Mouse (Mus musculus): ENCODE data around the gene Rnls. TPM values are rescaled to one million over a fixed set of nuclear protein-coding genes. Genes with fewer than 3 reads are reported as not detected.

Gene Rnls
- polyA plus RNA-seq, 1 experiment from 2014 or later, result 4.7 TPM

DNA sequence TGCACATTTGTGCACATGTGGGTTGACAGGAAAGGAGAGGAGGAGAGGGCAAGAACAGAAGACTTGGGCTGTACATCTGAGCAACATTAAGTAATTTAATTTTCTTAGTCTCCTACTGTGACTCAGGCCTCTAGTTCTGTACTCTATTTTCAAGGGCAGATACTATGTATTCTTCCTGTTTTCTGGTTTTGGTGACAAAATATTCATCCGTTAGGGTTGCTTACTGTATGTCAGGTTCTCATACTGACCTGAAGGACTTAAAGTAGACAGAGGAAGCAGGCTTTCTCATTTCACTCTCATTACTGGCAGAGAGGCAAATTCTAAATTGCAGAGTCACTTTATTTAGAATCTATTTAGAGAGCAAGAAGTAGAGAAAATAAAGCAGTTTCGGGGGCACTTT is 186.7 kb downstream of the Rnls start:
- Histone ChIP-seq H3K4me2 (ENCODE audit: low read depth, low read length) (no peak overlapping the region), H3K27ac (replicated peaks; ENCODE audit: low read depth, low read length) (no peak overlapping the region), H3K27me3 (ENCODE audit: control insufficient read depth, insufficient read depth, low read length) (no peaks in the 10 kb centered on the region), H3K9ac (replicated peaks; ENCODE audit: low read length) (no peak overlapping the region), H3K9me3 (replicated peaks; ENCODE audit: control insufficient read depth, low read length) (no peaks in the 10 kb centered on the region), H3K36me3 (replicated peaks; ENCODE audit: control insufficient read depth, insufficient read depth, low read depth, low read length) (no peaks in the 10 kb centered on the region), H3K4me1 (ENCODE audit: control insufficient read depth, insufficient read depth, low read length) (no peaks in the 10 kb centered on the region), H3K4me3 (ENCODE audit: low read depth, low read length) (no peak overlapping the region)
- no peak for ATAC-seq (replicated peaks; ENCODE audit: insufficient number of reproducible peaks, low FRiP score, low TSS enrichment, low read depth)
- WGBS, result 79% methylated on average over 2 of the region's 2 CpGs
- no peak for DNase-seq (ENCODE audit: low spot score)

DNA sequence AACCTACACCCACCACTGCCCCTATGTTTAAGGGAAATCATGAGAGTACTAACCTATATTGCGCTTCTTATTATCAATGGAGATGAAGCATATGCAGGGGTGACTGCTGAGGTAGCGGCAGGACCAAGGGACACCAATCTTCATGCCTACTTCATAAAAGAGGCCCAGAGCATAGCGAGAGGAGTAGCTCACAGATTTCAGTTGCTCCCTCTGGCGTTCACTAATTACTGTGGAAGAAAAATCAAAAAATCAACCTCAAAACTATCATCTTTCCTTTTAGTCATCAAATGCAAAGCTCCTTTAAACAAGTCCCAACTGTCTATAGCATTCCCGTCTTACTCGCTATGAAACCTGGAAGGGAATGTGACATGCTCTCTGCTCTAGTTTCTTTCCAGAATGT is 189.7 kb downstream of the Rnls start:
- H3K9me3 ChIP-seq (replicated peaks; ENCODE audit: control insufficient read depth, low read length), result no peaks in the 10 kb centered on the region
- 79% methylated on average over 6 of the region's 6 CpGs for WGBS
- no peak for ATAC-seq (replicated peaks; ENCODE audit: insufficient number of reproducible peaks, low FRiP score, low TSS enrichment, low read depth)

DNA sequence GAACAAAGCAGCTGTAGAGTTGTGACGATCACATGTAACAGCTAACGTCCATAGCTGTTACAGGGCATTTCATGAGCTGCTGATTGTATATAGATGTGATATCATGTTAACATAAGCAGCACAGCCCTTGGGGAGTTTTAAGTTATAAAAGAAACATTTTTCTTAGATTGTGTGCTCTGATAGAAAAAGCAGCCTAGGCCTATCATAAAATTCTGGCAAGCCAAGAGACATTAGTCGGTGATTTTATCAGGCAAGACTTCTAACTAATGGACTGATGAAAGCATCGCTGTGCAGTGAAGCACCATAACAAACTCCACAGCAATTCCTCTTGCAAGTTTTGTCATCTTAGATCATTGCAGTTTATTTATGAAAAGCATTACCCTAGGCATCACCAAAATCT is 190.9 kb downstream of the Rnls start:
- no peak for ATAC-seq (replicated peaks; ENCODE audit: insufficient number of reproducible peaks, low FRiP score, low TSS enrichment, low read depth)
- no peaks in the 10 kb centered on the region for H3K27me3 ChIP-seq (ENCODE audit: control insufficient read depth, insufficient read depth, low read length)
- H3K4me2 ChIP-seq (ENCODE audit: low read depth, low read length), result no peak overlapping the region
- H3K9me3 ChIP-seq (replicated peaks; ENCODE audit: control insufficient read depth, low read length), result no peaks in the 10 kb centered on the region
- 62% methylated on average over 4 of the region's 4 CpGs for WGBS
- no peak overlapping the region for H3K4me3 ChIP-seq (ENCODE audit: low read depth, low read length)
- no peaks in the 10 kb centered on the region for H3K4me1 ChIP-seq (ENCODE audit: control insufficient read depth, insufficient read depth, low read length)
- H3K36me3 ChIP-seq (replicated peaks; ENCODE audit: control insufficient read depth, insufficient read depth, low read depth, low read length), result no peaks in the 10 kb centered on the region
- no peak overlapping the region for H3K27ac ChIP-seq (replicated peaks; ENCODE audit: low read depth, low read length)
- DNase-seq (ENCODE audit: low spot score), result no peak
- H3K9ac ChIP-seq (replicated peaks; ENCODE audit: low read length), result no peak overlapping the region

More for the DNA sequence above, 189.7 kb downstream of the Rnls start:
- Histone ChIP-seq H3K4me2 (ENCODE audit: low read depth, low read length) (no peak overlapping the region), H3K36me3 (replicated peaks; ENCODE audit: control insufficient read depth, insufficient read depth, low read depth, low read length) (no peaks in the 10 kb centered on the region), H3K27ac (replicated peaks; ENCODE audit: low read depth, low read length) (no peak overlapping the region), H3K27me3 (ENCODE audit: control insufficient read depth, insufficient read depth, low read length) (no peaks in the 10 kb centered on the region), H3K9ac (replicated peaks; ENCODE audit: low read length) (no peak overlapping the region), H3K4me3 (ENCODE audit: low read depth, low read length) (no peak overlapping the region), H3K4me1 (ENCODE audit: control insufficient read depth, insufficient read depth, low read length) (no peaks in the 10 kb centered on the region)
- DNase-seq (ENCODE audit: low spot score), result no peak

DNA sequence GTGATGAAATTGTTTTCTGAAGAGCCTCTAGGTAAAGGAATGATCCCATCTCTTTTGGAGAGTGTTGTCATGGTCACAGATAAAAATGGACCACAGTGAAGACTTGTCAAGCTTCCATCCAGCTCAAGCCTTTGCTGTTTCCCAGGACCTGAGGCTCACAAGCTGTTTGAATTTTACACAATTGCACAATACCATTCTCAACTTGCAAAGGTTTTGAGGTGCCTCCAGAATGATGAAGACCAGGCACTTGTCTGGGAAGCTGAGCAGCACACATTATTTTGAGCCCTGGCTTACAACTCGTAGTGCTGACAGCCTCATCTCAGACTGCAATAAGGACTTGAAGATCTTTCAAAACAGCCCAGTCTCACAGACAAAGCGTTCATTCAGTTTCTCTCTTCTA is 200.0 kb downstream of the Rnls start:
- Histone ChIP-seq H3K27ac (replicated peaks; ENCODE audit: low read depth, low read length) (no peak overlapping the region), H3K36me3 (replicated peaks; ENCODE audit: control insufficient read depth, insufficient read depth, low read depth, low read length) (no peaks in the 10 kb centered on the region), H3K9me3 (replicated peaks; ENCODE audit: control insufficient read depth, low read length) (no peaks in the 10 kb centered on the region), H3K4me1 (ENCODE audit: control insufficient read depth, insufficient read depth, low read length) (no peaks in the 10 kb centered on the region), H3K27me3 (ENCODE audit: control insufficient read depth, insufficient read depth, low read length) (no peaks in the 10 kb centered on the region), H3K4me3 (ENCODE audit: low read depth, low read length) (no peak overlapping the region), H3K9ac (replicated peaks; ENCODE audit: low read length) (no peak overlapping the region), H3K4me2 (ENCODE audit: low read depth, low read length) (no peak overlapping the region)
- ATAC-seq (replicated peaks; ENCODE audit: insufficient number of reproducible peaks, low FRiP score, low TSS enrichment, low read depth) (no peak), DNase-seq (ENCODE audit: low spot score) (no peak)
- WGBS, result 57% methylated on average over 2 of the region's 2 CpGs

DNA sequence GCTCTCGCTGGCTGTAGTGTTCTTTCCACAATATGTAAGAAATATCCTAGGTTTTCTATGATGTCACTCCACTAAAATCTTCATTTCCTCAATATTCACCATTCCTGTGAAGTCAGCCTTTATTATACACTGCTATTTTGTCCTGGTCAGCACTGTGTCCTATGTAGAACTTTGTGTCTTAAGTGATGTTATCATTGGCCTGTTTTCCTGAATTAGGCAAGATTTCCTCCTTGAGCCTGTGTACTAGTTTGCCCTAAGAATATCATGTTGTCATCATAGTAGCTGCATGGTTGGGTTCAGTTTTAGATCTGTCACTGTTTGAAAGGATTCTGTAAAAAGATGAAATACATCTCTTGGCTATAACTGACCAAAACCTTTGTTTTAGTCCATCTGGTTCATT is 203.3 kb downstream of the Rnls start:
- no peaks in the 10 kb centered on the region for H3K36me3 ChIP-seq (replicated peaks; ENCODE audit: control insufficient read depth, insufficient read depth, low read depth, low read length)
- no peaks in the 10 kb centered on the region for H3K9me3 ChIP-seq (replicated peaks; ENCODE audit: control insufficient read depth, low read length)
- WGBS, result 71% methylated on average over 1 of the region's 1 CpGs
- H3K4me1 ChIP-seq (ENCODE audit: control insufficient read depth, insufficient read depth, low read length), result no peaks in the 10 kb centered on the region
- H3K9ac ChIP-seq (replicated peaks; ENCODE audit: low read length), result no peak overlapping the region
- DNase-seq (ENCODE audit: low spot score) (no peak), ATAC-seq (replicated peaks; ENCODE audit: insufficient number of reproducible peaks, low FRiP score, low TSS enrichment, low read depth) (no peak)
- H3K27ac ChIP-seq (replicated peaks; ENCODE audit: low read depth, low read length), result no peak overlapping the region
- no peak overlapping the region for H3K4me2 ChIP-seq (ENCODE audit: low read depth, low read length)
- H3K27me3 ChIP-seq (ENCODE audit: control insufficient read depth, insufficient read depth, low read length), result no peaks in the 10 kb centered on the region
- H3K4me3 ChIP-seq (ENCODE audit: low read depth, low read length), result no peak overlapping the region

DNA sequence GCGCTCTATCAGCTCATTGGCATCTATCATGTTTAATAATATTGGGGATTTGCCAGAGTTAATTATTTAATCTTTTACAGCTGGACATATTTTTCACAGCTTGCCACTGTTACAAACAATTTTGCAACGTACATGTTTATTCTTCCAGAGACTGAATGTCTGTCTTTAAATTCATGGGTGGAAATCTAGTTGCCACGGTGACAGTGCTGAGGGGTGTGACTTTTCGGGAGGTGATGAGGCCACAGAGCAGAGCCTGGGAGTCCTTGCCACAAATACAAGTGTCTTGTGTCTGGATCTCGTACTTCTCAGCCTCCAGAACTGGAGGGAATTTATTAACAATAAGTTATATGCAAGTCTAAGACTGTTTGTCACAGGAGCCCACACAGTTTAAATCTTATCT is 212.5 kb downstream of the Rnls start:
- ATAC-seq (replicated peaks; ENCODE audit: insufficient number of reproducible peaks, low FRiP score, low TSS enrichment, low read depth), result no peak
- H3K9me3 ChIP-seq (replicated peaks; ENCODE audit: control insufficient read depth, low read length), result no peaks in the 10 kb centered on the region
- 73% methylated on average over 5 of the region's 5 CpGs for WGBS

DNA sequence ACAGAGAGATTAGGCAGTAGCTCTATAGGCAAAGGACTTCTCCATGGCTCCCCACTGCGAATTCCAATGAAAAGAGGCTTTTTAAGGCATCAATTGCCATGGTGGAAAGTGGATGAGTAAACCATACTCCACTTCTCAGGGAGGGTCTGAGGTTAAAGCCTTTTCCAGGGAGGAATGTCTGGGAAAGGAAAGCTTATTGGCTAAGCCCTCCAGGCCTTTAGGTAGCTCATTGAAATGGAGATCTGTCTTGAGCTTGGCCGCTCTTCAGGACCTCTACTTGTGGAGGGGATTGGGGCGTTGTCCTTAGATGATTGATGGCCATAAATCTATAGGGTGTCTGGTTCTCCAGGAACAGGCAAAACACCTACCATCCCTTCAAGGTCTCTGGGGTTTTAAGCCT is 213.2 kb downstream of the Rnls start:
- Histone ChIP-seq H3K27me3 (ENCODE audit: control insufficient read depth, insufficient read depth, low read length) (no peaks in the 10 kb centered on the region), H3K4me1 (ENCODE audit: control insufficient read depth, insufficient read depth, low read length) (no peaks in the 10 kb centered on the region), H3K9me3 (replicated peaks; ENCODE audit: control insufficient read depth, low read length) (no peaks in the 10 kb centered on the region), H3K27ac (replicated peaks; ENCODE audit: low read depth, low read length) (no peak overlapping the region), H3K4me2 (ENCODE audit: low read depth, low read length) (no peak overlapping the region), H3K9ac (replicated peaks; ENCODE audit: low read length) (no peak overlapping the region), H3K36me3 (replicated peaks; ENCODE audit: control insufficient read depth, insufficient read depth, low read depth, low read length) (no peaks in the 10 kb centered on the region), H3K4me3 (ENCODE audit: low read depth, low read length) (no peak overlapping the region)
- WGBS, result 63% methylated on average over 3 of the region's 3 CpGs
- no peak for ATAC-seq (replicated peaks; ENCODE audit: insufficient number of reproducible peaks, low FRiP score, low TSS enrichment, low read depth)
- no peak for DNase-seq (ENCODE audit: low spot score)

More for the DNA sequence above, 212.5 kb downstream of the Rnls start:
- H3K4me1 ChIP-seq (ENCODE audit: control insufficient read depth, insufficient read depth, low read length), result no peaks in the 10 kb centered on the region
- H3K4me2 ChIP-seq (ENCODE audit: low read depth, low read length), result no peak overlapping the region
- H3K36me3 ChIP-seq (replicated peaks; ENCODE audit: control insufficient read depth, insufficient read depth, low read depth, low read length), result no peaks in the 10 kb centered on the region
- no peak overlapping the region for H3K27ac ChIP-seq (replicated peaks; ENCODE audit: low read depth, low read length)
- no peaks in the 10 kb centered on the region for H3K27me3 ChIP-seq (ENCODE audit: control insufficient read depth, insufficient read depth, low read length)
- DNase-seq (ENCODE audit: low spot score), result no peak
- no peak overlapping the region for H3K4me3 ChIP-seq (ENCODE audit: low read depth, low read length)
- H3K9ac ChIP-seq (replicated peaks; ENCODE audit: low read length), result no peak overlapping the region

DNA sequence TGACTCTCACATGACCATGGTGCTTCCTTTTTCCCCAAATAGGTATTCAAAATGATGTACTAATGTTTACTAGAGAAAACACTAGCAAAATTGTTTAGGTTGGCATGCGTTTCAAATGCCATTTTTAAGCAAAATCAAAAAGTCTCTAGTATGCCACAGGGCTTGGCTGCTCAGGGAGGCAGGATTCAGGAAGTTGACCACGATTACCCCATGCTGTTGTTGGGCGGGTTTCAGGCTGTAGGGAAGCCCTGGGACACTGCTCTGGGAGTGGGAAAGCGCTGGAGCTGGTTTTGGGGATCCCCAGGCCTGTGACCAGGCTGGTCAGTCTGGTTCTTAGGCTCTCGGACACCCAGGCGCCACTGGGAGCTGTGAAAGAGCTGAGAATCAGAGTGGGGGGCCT is 213.7 kb downstream of the Rnls start:
- no peaks in the 10 kb centered on the region for H3K36me3 ChIP-seq (replicated peaks; ENCODE audit: control insufficient read depth, insufficient read depth, low read depth, low read length)
- H3K27ac ChIP-seq (replicated peaks; ENCODE audit: low read depth, low read length), result no peak overlapping the region
- no peaks in the 10 kb centered on the region for H3K4me1 ChIP-seq (ENCODE audit: control insufficient read depth, insufficient read depth, low read length)
- no peaks in the 10 kb centered on the region for H3K27me3 ChIP-seq (ENCODE audit: control insufficient read depth, insufficient read depth, low read length)
- H3K9me3 ChIP-seq (replicated peaks; ENCODE audit: control insufficient read depth, low read length), result no peaks in the 10 kb centered on the region
- no peak overlapping the region for H3K4me3 ChIP-seq (ENCODE audit: low read depth, low read length)
- 43% methylated on average over 6 of the region's 6 CpGs for WGBS
- ATAC-seq (replicated peaks; ENCODE audit: insufficient number of reproducible peaks, low FRiP score, low TSS enrichment, low read depth) (no peak), DNase-seq (ENCODE audit: low spot score) (no peak)
- no peak overlapping the region for H3K4me2 ChIP-seq (ENCODE audit: low read depth, low read length)
- H3K9ac ChIP-seq (replicated peaks; ENCODE audit: low read length), result no peak overlapping the region

DNA sequence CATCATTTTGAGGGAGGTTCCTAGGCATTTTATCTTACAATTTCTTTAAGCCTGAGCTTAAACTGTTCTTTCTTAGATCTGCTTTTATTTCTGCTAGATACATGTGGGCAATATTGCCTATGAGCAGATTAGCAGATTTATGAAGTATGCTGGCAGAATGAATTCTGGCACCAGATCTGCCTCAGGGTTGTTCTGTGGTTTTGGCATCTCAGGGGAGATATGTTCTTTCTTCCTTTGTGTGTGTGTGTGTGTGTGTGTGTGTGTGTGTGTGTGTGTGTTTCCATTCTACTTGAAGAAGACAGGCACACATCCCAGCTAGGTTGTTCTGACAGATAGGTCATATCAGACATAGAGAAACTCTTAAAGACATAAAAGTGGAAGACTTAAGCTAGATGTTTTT is 218.1 kb downstream of the Rnls start:
- Histone ChIP-seq H3K4me2 (ENCODE audit: low read depth, low read length) (no peak overlapping the region), H3K4me3 (ENCODE audit: low read depth, low read length) (no peak overlapping the region), H3K9me3 (replicated peaks; ENCODE audit: control insufficient read depth, low read length) (no peaks in the 10 kb centered on the region), H3K27me3 (ENCODE audit: control insufficient read depth, insufficient read depth, low read length) (no peaks in the 10 kb centered on the region), H3K9ac (replicated peaks; ENCODE audit: low read length) (no peak overlapping the region), H3K4me1 (ENCODE audit: control insufficient read depth, insufficient read depth, low read length) (no peaks in the 10 kb centered on the region), H3K36me3 (replicated peaks; ENCODE audit: control insufficient read depth, insufficient read depth, low read depth, low read length) (no peaks in the 10 kb centered on the region), H3K27ac (replicated peaks; ENCODE audit: low read depth, low read length) (no peak overlapping the region)
- DNase-seq (ENCODE audit: low spot score), result no peak
- ATAC-seq (replicated peaks; ENCODE audit: insufficient number of reproducible peaks, low FRiP score, low TSS enrichment, low read depth), result no peak
